Mouse (Mus musculus) E14TG2a.4 (cell line): ENCODE data around the gene Runx1.

Experiments
- CTCF ChIP-seq: conservative IDR thresholded peaks from 2 replicates; pipeline ENCODE4 v1.5.1; 2014; ENCODE audit warnings: low read length
- NANOG ChIP-seq: IDR thresholded peaks from 2 replicates; pipeline ENCODE4 v1.6.1; 2014; ENCODE audit warnings: borderline replicate concordance, low read length, mixed read lengths

- TF ChIP-seq CTCF: no peak
- no peak for TF ChIP-seq NANOG
Observed at GRCm38 (mm10) chr16:92825908-92826650, at the start of gene Runx1.
